Mouse (Mus musculus) erythroblast, embryonic 14.5 days (primary cell): ENCODE data around the gene Adig. TPM values are rescaled to one million over a fixed set of nuclear protein-coding genes. Genes with fewer than 3 reads are reported as not detected.

Experiments used
- H3K27me3 ChIP-seq: 2 replicates; pipeline ENCODE4 v1.6.1; 2012; ENCODE audit warnings: inconsistent platforms; ENCODE audit not compliant: control insufficient read depth
- H3K36me3 ChIP-seq: 2 replicates; pipeline ENCODE4 v1.6.1; 2012; ENCODE audit warnings: mild to moderate bottlenecking, inconsistent platforms; ENCODE audit not compliant: control insufficient read depth
- H3K4me1 ChIP-seq: 2 replicates; pipeline ENCODE4 v1.6.1; 2012; ENCODE audit warnings: inconsistent platforms; ENCODE audit not compliant: control insufficient read depth
- H3K4me3 ChIP-seq: replicated peaks from 2 replicates; pipeline ENCODE3; 2012; ENCODE audit warnings: moderate library complexity, mild to moderate bottlenecking, inconsistent platforms
- H3K9me3 ChIP-seq: 2 replicates; pipeline ENCODE4 v1.6.1; 2012; ENCODE audit warnings: low read length, inconsistent platforms, mixed read lengths; ENCODE audit not compliant: control insufficient read depth
- GATA1 ChIP-seq: IDR thresholded peaks from 2 replicates; pipeline ENCODE4 v1.6.1; 2012; ENCODE audit warnings: low read length, inconsistent platforms, mixed read lengths
- TAL1 ChIP-seq: IDR thresholded peaks from 3 replicates; pipeline ENCODE4 v1.6.1; 2012; ENCODE audit warnings: low read length, inconsistent platforms, mixed read lengths
- polyA plus RNA-seq: library from polyadenylated mRNA; stranded (reverse); fragments of >175 nt; gene quantifications from 2 replicates; pipeline ENCODE4 v1.2.3, GENCODE M21; 2012

Gene Adig
- polyA plus RNA-seq, 1 experiment = not detected

DNA sequence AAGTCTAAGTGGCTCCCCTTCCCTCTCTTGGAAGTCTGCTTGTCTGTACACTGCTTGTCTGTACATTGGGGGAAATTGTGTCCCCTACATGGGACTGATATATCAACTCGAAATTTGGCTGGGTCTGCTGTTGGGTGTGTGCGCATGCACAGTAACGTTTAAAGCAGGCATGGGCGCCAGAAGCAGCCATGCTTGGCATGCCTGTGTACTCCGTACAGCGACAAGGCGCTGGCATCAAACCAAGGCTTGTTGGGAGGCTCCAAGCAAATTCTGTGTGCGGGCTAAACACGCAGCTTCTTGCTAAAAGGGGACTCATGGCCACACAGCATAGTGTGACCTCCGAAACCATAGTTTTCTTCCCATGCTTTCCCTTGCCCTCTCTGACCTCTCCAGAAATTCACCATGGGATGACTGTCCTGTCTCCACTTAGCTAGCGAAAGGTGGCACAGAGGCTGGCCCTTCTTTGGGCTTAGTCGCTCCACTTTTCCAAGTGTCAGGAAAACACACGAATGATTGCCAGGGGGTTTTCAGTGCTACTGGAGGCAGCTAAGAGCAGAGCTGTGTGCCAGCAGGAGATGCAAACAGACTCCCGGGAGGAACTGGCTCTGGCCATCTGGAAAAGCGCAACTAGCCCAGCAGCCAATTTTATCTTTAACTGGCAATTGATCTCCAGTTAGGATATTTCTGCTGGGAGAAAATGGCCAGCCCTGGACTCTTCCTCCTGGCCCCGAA is 21.9 kb downstream of the Adig start:
- H3K4me1 ChIP-seq = no peaks in the 10 kb centered on the region
- no peak overlapping the region for H3K4me3 ChIP-seq
- no peaks in the 10 kb centered on the region for H3K9me3 ChIP-seq
- TF ChIP-seq TAL1 = no peak
- no peak for TF ChIP-seq GATA1
- H3K36me3 ChIP-seq = no peaks in the 10 kb centered on the region
- no peaks in the 10 kb centered on the region for H3K27me3 ChIP-seq

DNA sequence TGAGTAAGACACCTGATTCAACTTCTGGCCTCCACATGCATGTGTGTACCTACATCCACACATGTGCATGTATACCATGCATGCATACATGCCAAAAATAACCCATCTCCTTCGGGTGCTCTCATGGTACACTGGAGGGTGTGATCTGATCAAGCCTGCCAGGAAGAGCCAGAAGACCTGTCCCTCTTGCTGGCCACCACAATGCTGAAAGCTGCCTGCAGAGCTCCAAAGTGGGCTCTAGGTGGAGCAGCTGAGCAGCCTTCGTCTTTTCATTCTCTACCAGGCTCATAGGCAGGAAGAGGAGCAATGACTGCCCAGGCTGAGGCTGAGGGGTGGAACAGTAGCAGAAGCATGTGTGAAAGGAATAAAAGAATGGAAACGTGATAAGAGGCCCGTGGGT is 31.7 kb downstream of the Adig start:
- Histone ChIP-seq H3K27me3 (no peaks in the 10 kb centered on the region), H3K36me3 (no peaks in the 10 kb centered on the region), H3K4me3 (no peak overlapping the region), H3K4me1 (no peaks in the 10 kb centered on the region), H3K9me3 (peaks cover 6% of the 10 kb centered on the region; the same call in 1 of the 2 replicates)
- no peak for TF ChIP-seq GATA1
- no peak for TF ChIP-seq TAL1

DNA sequence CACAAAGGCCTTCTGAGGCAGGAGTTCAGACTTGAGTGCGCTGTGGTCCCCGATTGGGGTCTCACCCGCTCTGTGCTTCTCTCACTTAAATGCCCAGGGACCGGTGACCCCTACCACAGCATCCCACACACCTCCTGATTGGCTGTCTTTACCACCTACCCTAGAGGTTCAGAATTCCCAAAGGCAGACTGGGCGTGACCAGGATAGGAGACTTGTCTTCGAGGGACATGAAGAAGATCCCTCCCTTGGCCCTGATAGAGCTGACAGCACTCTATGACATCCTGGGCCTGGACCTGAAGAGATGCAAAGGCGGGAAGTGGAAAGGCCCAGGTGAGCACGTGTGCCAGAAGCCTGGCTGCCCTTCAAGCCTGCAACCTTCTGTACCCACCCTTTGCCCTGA is 32.1 kb downstream of the Adig start:
- TF ChIP-seq GATA1 (no peak), TAL1 (no peak)
- Histone ChIP-seq H3K36me3 (no peaks in the 10 kb centered on the region), H3K9me3 (peaks cover 6% of the 10 kb centered on the region; the same call in 1 of the 2 replicates), H3K4me1 (no peaks in the 10 kb centered on the region), H3K27me3 (no peaks in the 10 kb centered on the region), H3K4me3 (no peak overlapping the region)

DNA sequence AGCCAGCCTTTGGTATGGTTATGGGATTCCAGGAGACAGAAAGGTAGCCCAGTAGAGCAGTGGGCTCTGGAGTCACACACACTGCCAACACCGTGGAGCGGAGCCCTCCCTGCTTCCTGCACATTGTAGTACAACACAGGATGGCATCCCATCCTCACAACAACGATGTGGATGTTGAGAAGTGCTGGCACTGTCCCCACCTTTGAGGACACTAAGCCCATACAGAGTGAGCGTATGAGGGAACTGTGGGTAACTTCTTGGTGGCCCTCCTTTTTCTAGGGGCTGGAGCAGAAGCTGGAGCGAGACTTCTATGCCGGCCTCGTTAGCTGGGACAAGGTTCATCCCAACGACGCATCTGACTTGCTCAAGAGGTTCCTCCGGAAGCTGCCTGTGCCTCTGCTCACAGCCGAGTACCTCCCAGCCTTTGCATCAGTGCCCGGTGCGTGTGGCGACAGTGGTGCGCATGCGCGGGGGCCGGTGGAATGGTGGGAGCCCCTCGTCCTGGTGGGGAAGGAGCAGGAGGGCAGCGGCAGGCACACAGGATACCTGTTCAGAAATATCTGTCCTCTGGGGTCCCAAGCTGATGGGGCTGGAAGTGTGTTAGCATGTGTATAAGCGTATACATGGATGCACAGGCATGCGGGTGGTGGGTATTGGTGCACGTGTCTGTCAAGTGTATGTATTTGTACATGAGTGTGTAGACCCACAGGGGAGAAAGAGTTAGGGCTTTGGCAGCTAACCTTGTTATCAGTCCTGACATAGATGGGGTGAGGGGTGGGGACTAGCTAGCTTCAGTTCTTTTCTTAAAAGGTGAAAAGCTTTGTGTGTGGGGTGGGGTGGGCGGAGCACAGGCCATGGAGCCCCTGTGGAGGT is 37.3 kb downstream of the Adig start:
- Histone ChIP-seq H3K36me3 (no peaks in the 10 kb centered on the region), H3K9me3 (no peaks in the 10 kb centered on the region), H3K4me1 (no peaks in the 10 kb centered on the region), H3K4me3 (no peak overlapping the region), H3K27me3 (no peaks in the 10 kb centered on the region)
- TF ChIP-seq GATA1 = no peak
- no peak for TF ChIP-seq TAL1

DNA sequence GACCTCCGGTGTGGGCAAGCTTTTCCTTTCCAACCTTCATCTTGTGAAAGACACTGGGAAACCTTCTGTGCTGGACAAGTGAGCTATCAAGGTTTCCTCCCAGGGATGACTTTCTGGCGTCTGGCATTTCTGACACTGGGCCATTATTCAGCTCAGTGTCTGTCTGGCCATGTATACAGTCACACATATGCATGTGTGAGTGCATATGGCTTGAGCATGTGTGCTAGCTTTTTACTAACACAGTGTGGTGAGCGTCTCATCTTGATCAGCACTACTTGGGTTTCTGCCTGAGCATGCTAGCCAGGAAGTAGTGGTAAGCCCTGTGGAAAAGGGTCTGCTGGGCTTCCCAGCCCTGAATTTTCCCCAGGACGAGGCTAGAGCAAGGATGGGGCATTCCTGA is 38.9 kb downstream of the Adig start:
- Histone ChIP-seq H3K4me1 (no peaks in the 10 kb centered on the region), H3K36me3 (no peaks in the 10 kb centered on the region), H3K4me3 (no peak overlapping the region), H3K9me3 (no peaks in the 10 kb centered on the region), H3K27me3 (no peaks in the 10 kb centered on the region)
- TF ChIP-seq TAL1 = no peak
- no peak for TF ChIP-seq GATA1

DNA sequence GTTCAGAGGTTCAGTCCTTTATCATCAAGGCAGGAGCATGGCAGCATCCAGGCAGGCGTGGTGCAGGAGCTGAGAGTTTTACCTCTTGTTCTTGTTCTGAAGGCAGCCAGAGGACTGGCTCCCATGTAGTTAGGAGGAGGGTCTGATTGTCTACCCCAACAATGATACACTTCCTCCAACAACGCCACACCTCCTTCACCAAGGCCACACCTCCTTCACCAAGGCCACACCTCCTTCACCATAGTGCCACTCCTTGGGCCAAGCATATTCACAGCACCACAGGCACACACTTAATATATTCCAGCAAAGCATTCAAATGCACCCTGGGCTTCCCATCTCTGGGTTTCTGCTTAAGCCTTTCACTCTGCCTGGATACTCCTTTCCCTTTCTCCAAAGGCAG is 42.9 kb downstream of the Adig start:
- TF ChIP-seq GATA1 (no peak), TAL1 (no peak)
- no peaks in the 10 kb centered on the region for H3K36me3 ChIP-seq
- no peaks in the 10 kb centered on the region; the same call in 1 of the 2 replicates for H3K27me3 ChIP-seq
- no peak overlapping the region for H3K4me3 ChIP-seq
- no peaks in the 10 kb centered on the region for H3K4me1 ChIP-seq
- H3K9me3 ChIP-seq = no peaks in the 10 kb centered on the region

DNA sequence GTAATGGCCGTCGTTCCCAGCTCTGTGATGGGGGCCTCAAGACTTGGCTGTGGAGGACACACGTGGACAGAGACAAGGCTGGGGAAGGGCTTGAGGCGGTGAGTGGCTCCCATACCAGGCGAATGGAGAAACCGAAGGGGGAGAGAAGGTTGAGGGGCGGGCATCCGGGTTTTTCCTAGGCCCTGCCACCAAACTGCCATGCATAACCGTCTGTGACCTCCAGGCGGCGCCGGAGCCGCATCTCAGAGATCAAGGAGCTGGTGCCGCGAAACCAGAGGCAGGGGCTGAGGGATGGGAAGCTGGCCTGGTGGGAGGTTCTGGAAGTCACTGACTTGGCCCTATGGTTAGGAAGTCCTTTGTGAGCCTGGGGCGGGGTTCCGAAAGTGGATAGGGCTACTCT is 44.3 kb downstream of the Adig start:
- Histone ChIP-seq H3K36me3 (no peaks in the 10 kb centered on the region), H3K9me3 (no peaks in the 10 kb centered on the region), H3K4me3 (no peak overlapping the region), H3K4me1 (peaks cover 2% of the 10 kb centered on the region; the same call in 1 of the 2 replicates), H3K27me3 (no peaks in the 10 kb centered on the region; the same call in 1 of the 2 replicates)
- TF ChIP-seq GATA1 (no peak), TAL1 (no peak)

DNA sequence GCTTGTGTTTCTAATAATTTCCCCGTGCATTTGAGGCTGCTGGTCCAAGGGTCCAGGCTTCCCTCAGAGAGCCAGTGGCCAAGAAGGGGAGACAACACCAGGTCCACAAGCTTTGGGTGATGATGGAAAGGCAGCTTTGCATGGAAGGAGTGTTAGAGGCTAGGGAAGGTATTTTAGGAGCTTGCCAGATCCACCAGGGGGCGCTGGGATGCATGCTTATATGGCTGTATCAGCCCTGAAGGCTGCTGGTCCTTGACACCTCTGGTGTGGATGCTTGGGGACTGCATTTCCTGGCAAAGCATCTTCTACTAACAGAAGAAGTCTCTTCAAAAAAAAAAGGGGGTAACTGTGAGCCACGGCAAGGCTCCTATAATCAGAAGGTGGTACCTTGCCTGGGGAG is 47.7 kb downstream of the Adig start:
- TF ChIP-seq TAL1 (no peak), GATA1 (no peak)
- Histone ChIP-seq H3K9me3 (no peaks in the 10 kb centered on the region), H3K4me1 (peaks cover 2% of the 10 kb centered on the region; the same call in 1 of the 2 replicates), H3K27me3 (peaks cover 18% of the 10 kb centered on the region), H3K36me3 (no peaks in the 10 kb centered on the region), H3K4me3 (no peak overlapping the region)

DNA sequence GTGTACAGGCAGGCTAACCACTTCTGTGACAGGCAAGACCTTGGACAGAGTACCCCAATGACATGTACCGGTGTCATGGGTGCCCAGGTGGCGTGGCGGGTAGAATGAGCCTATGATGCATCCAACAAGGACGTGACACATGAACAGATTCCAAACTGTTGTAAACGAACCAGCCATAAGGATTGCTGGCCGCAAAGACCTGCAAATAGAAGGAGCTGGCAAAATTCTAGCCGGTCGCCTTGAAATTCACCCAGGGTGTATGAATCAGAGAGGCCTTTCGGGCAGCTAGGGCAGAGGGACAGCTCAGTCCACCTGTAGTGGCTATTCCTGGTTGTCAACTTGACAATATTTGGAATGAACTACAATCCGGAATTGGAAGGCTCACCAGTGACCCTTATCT is 52.0 kb downstream of the Adig start:
- Histone ChIP-seq H3K36me3 (no peaks in the 10 kb centered on the region), H3K9me3 (peaks cover under 1% of the 10 kb centered on the region), H3K4me1 (peaks cover 2% of the 10 kb centered on the region; the same call in 1 of the 2 replicates), H3K4me3 (no peak overlapping the region), H3K27me3 (peaks cover 29% of the 10 kb centered on the region)
- TF ChIP-seq GATA1 (no peak), TAL1 (no peak)
